Mouse (Mus musculus): ENCODE results near the gene Mllt11.

Mllt11 gene

DNA sequence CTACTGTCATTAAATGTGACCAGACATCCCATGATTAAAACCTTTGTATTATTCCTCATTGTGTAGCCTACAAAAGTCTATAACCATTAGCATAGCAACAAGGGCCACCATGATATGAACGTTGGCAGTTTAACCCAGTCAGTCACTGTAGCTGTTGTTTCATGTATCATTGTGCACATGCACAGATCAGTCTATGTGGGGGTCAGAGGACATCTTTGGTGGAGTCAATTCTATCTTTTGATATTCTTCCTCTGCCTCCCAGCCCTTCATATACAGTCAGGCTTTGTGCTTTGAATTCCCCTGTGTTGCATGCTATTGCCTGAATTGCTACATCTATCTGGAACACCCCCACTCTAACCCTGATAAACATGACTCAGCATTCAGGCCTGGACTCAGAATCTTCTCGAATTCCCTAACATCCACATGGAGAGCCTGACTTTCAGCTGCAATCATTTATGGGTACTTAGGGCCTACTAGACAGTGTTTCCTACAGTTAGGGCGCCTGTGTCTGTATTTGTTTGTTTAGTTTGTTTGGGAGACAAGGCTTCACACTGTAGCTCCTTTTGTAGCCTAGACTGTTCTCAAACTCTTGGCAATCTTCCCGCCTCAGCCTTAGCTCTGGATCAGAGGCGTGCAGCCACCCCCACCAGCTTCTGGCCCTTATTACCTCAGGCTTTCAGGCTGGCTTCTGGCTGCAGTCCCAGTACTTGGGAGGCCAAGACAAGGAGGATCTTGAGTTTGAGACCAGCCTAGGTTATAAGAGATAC is 14.7 kb upstream of the Mllt11 start:
- CTCF ChIA-PET, result no interaction called here

DNA sequence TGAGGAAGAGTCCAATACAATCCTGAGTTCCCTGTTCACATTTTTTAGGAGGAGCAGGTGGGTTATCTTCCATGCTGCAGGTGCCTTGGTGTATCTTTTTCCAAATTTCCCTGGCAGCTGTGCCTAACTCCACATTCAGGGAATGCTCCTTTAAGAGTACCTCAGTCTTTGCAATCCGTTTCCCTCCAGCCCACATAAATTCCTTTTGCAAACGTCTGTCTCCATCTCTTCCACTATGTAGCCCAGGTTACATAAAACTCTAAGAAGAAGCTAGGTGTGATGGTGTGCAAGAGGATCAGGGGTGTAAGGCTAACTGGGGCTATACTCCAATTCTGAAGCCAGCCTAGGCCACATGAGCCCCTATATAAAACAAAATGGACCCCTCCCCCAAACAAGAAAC is 11.1 kb upstream of the Mllt11 start:
- CTCF ChIA-PET, result interaction anchor here (0.7 kb wide), 1 partner anchor 11 kb away, joined by 5 read pairs; no protein-coding TSS in a partner anchor

GRCm38 (mm10) chr3:95241498-95241897 is 9.5 kb upstream of the Mllt11 start, which contains the start of gene Gm128:
Gene Gm128 (minus strand): TSS chr3:95241598.
- CTCF ChIA-PET, result no interaction called here

GRCm38 (mm10) chr3:95240900-95241299 is 8.9 kb upstream of the Mllt11 start:
- CTCF ChIA-PET, result no interaction called here

GRCm38 (mm10) chr3:95239971-95240370 is 8.0 kb upstream of the Mllt11 start:
- CTCF ChIA-PET, result no interaction called here

DNA sequence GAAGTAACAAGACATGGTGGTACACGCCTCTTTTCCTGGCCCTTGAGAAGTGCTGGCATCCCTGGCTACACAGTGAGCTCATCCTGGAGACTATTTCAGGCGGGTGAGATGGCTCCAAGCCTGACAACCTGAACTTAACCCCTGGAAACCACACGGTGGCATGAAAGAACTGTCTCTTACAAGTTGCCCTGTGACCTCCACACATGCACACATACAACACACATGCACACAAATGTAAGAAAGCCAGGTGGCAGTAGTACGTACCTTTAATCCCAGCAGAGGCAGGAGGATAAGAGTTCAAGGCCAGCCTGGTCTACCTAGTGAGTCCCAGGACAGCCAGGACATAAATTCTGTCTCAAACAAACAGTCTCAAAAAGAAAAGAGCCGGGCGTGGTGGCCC is 7.1 kb upstream of the Mllt11 start:
- CTCF ChIA-PET, result interaction anchor here (0.7 kb wide), 1 partner anchor 16 kb away, joined by 3 read pairs; no protein-coding TSS in a partner anchor

GRCm38 (mm10) chr3:95237541-95238099 is 5.6 kb upstream of the Mllt11 start:
- CTCF ChIA-PET, result interaction anchor here (0.6 kb wide), 1 partner anchor 828 kb away, joined by 3 read pairs; no protein-coding TSS in a partner anchor

- CTCF ChIA-PET, result interaction anchor here (0.7 kb wide), 1 partner anchor 16 kb away, joined by 3 read pairs; the partner anchor contains the start of gene Bnipl
These were observed 3.7 kb upstream of the Mllt11 start for GRCm38 (mm10) chr3:95235386-95236301.

- CTCF ChIA-PET, result interaction anchor here (0.5 to 0.6 kb wide), 2 partner anchors 96 to 1443 kb away, joined by 3 to 4 read pairs; no protein-coding TSS in a partner anchor
These were observed 1.5 kb upstream of the Mllt11 start for GRCm38 (mm10) chr3:95233303-95233980.

GRCm38 (mm10) chr3:95232771-95233170 is 800 bp upstream of the Mllt11 start:
- CTCF ChIA-PET, result interaction anchor here (0.6 kb wide), 1 partner anchor 10 kb away, joined by 5 read pairs; no protein-coding TSS in a partner anchor

DNA sequence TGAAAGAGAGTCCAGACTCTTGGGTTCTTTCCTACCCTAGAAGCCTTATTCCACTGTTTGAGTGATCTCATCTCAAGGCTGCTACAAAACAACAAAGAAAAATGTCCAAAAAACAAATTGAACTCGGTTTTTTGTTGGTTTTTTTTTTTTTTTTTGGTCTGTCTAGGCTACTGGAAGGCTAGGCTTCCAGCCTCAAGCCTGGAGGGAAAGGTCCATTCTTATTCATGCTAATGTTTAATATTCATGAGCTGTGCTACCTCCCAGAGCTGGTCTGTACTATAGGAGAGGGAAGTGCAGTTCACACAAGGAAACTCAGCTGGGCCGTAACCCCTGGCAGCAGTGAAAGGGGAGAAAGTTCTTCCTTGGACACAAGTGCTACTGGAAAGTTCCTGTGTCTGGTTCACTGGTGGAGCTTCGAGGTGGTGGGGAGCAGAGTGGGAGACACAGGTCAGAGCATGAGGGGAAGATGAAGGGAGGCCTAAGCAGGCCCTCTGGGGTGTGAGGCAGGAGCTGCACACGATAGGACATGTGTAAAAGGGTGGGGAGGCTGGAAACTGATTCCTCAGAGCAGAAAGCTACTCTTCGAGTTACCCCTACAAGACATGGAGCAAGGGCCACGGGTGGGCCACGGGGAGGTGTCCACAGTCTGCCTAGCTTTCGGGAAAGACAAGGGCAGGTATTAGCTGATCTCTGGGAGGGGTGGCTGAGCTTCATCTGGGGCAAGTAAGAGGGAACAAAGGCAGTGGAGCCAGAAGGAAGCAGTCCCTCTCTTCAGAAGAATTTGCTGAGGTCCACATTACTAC is 1.3 kb downstream of the Mllt11 start:
- CTCF ChIA-PET, result interaction anchor here (0.6 to 1.1 kb wide), 3 partner anchors 11 to 20 kb away, joined by 3 to 12 read pairs (median 4); partner anchors contain the start of gene Gabpb2

- CTCF ChIA-PET, result no interaction called here
These were observed 2.0 kb downstream of the Mllt11 start for GRCm38 (mm10) chr3:95229781-95230494.

DNA sequence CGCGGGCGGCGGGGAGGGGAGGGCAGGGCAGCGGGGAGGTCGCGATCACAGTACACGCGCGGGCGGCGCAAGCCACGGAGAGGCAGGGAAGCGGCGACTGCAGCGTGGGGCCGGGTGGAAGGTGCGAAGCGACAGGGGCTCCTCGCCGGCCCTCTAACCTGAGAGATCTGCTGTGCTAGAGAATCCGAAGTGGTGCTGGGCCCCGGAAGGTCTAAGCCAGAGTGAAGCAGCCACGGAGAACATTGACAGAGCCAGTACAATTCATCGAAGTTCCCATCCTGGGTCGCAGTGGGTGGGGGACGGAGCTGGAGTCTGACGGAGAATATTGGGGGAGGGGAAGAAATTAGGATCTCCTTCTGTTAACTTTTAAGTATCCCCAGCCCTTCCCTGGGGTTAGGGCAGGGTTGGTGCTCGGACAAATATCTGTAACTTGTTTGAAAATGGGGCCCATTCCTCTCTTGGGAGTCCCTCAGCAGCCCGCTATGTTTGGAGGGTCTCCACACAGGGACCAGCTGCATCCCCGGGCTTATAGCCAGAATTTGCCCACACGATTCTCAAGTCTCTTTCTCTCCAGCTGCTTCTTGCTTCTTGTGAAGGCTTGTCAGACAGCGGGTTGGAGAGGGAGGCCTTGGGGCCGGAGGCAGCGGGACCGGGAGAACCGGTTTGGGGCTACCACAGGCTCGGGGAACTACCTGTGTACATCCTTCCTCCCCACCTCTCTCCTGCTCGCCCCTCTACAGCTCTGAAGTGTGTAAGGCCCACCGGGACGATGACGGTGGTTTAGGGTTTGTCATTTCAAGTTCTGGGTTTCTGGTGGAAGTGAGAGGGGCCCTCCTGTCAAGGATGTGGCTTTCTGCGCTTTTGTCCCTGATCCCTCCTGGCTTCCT is 2.8 kb downstream of the Mllt11 start:
- CTCF ChIA-PET, result no interaction called here

GRCm38 (mm10) chr3:95228148-95228893 is 3.6 kb downstream of the Mllt11 start, which contains the start of gene Cdc42se1:
Gene Cdc42se1 (plus strand): TSS chr3:95228732.
- CTCF ChIA-PET, result interaction anchor here (2.2 kb wide), 1 partner anchor 11 kb away, joined by 6 read pairs; the partner anchor contains the start of gene Gabpb2

- CTCF ChIA-PET, result interaction anchor here (2.2 kb wide), 1 partner anchor 9 kb away, joined by 6 read pairs; the partner anchor contains the start of gene Gabpb2
These were observed 4.8 kb downstream of the Mllt11 start for GRCm38 (mm10) chr3:95227214-95227613.

DNA sequence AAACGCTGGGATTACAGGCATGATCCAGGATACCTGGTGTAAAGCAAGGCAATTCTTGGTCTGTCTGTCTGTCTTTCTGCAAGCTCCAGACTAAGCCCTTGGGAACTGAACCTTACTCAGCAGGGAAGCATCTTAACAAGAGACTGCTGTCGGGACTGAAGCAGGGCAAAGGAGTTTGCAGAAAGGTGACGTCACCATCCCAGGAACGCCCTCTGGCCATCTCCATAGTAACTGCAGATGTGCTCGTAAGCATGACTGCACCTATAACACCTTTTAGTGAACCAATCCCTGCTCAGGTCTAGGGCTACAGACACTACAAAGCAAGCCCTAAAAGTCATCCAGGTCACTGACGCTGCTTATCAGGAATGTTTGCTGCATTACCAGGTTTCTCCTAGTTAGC is 7.7 kb downstream of the Mllt11 start:
- CTCF ChIA-PET, result no interaction called here

- CTCF ChIA-PET, result interaction anchor here (0.6 kb wide), 2 partner anchors 16 to 31 kb away, joined by 3 to 9 read pairs; no protein-coding TSS in a partner anchor
These were observed 8.9 kb downstream of the Mllt11 start for GRCm38 (mm10) chr3:95223041-95223440.

Measured in spleen, embryonic (tissue).